Mouse (Mus musculus) heart, embryonic 14.5 days (tissue): ENCODE results near the gene Sugp2. TPM values are rescaled to one million over a fixed set of nuclear protein-coding genes. Genes with fewer than 3 reads are reported as not detected.
A peak's percentile ranks its signal among the peaks of the same experiment; 100 is the strongest.
"Not testable (repeated sequence)": the region's sequence is repeated elsewhere in the genome, so short reads cannot be mapped to it uniquely, and the experiment has no call there.

ENCODE experiments used
- ATAC-seq: fragments of 200-750 bp; cut with Nextera tagmentation; 2 replicates; pipeline ENCODE4 v1.8.0; 2017; ENCODE audit warnings: low read depth, moderate TSS enrichment; ENCODE audit not compliant: insufficient number of reproducible peaks, insufficient read depth, low FRiP score
- H3K27ac ChIP-seq, 2 experiments: fragments of 200-500 bp in 1 of 2; fragments of 300-500 bp in 1 of 2; sonication (generic) in 1 of 2; replicated peaks in 1 of 2; 2 replicates each; pipeline ENCODE4 v1.5.1; 2012 to 2014; ENCODE audit warnings: low read depth in 2 of 2, low read length in 2 of 2, control low read depth in 1 of 2, mild to moderate bottlenecking in 1 of 2, mixed read lengths in 1 of 2; ENCODE audit not compliant: control insufficient read depth in 1 of 2, insufficient read depth in 1 of 2
- H3K27me3 ChIP-seq: fragments of 300-500 bp; sonication (generic); 2 replicates; pipeline ENCODE4 v1.6.1; 2014; ENCODE audit warnings: mild to moderate bottlenecking, low read length, control low read depth; ENCODE audit not compliant: control insufficient read depth, insufficient read depth
- H3K36me3 ChIP-seq: fragments of 300-500 bp; sonication (generic); 2 replicates; pipeline ENCODE4 v1.6.1; 2014; ENCODE audit warnings: mild to moderate bottlenecking, control low read depth, low read length, mixed read lengths; ENCODE audit not compliant: control insufficient read depth, insufficient read depth
- H3K4me1 ChIP-seq, 2 experiments: fragments of 200-500 bp in 1 of 2; fragments of 300-500 bp in 1 of 2; sonication (generic) in 1 of 2; 2 replicates each; pipeline ENCODE4 v1.6.1; 2012 to 2014; ENCODE audit warnings: low read length in 2 of 2, control low read depth in 1 of 2, mixed read lengths in 1 of 2; ENCODE audit not compliant: control insufficient read depth in 2 of 2, insufficient read depth in 2 of 2
- H3K4me2 ChIP-seq: fragments of 300-500 bp; sonication (generic); 2 replicates; pipeline ENCODE4 v1.6.1; 2014; ENCODE audit warnings: mild to moderate bottlenecking, low read length
- H3K4me3 ChIP-seq, 2 experiments: fragments of 200-500 bp in 1 of 2; fragments of 300-500 bp in 1 of 2; sonication (generic) in 1 of 2; 2 replicates each; pipeline ENCODE4 v1.5.1; 2012 to 2014; ENCODE audit warnings: low read length in 2 of 2, mild to moderate bottlenecking in 2 of 2, control low read depth in 1 of 2, low read depth in 1 of 2, moderate library complexity in 1 of 2; ENCODE audit not compliant: control insufficient read depth in 1 of 2, insufficient read depth in 1 of 2
- H3K9ac ChIP-seq: fragments of 300-500 bp; sonication (generic); 2 replicates; pipeline ENCODE4 v1.6.1; 2014; ENCODE audit warnings: mild to moderate bottlenecking, low read length
- H3K9me3 ChIP-seq: fragments of 300-500 bp; sonication (generic); 2 replicates; pipeline ENCODE4 v1.6.1; 2016; ENCODE audit warnings: low read length, control low read depth; ENCODE audit not compliant: control insufficient read depth
- WGBS: fragments of 180-500 bp; shearing (Covaris S2); extraction: QIAGEN DNeasy Blood & Tissue Kit; methylation state at CpG from one replicate; pipeline ENCODE4 v1.1.7; 2014; 5-methylcytosine and 5-hydroxymethylcytosine counted together
- polyA plus RNA-seq: library from polyadenylated mRNA; unstranded; fragments of >200 nt; fragmentation: Nextera tagmentation; extraction: Ambion mirVana; gene quantifications from 2 replicates; pipeline ENCODE4 v1.2.1, GENCODE M21; 2014

The Sugp2 gene
- polyA plus RNA-seq, 1 experiment from 2014 or later, result 29.1 TPM

- no peaks in the 10 kb centered on the region for H3K9me3 ChIP-seq
- H3K9ac ChIP-seq, result peak within 1 kb of the TSS; percentile 74
- H3K27ac ChIP-seq, result peak within 1 kb of the TSS; percentile 29 to 46; a peak in 3 of 4 replicates
- H3K4me3 ChIP-seq, result peak within 1 kb of the TSS; percentile 59 to 79
- H3K36me3 ChIP-seq, result no peaks in the 10 kb centered on the region
- WGBS, result under 1% methylated on average over 65 of the region's 66 CpGs
- peaks cover 7 to 17% of the 10 kb centered on the region in 2 experiments for H3K4me1 ChIP-seq
- no peaks in the 10 kb centered on the region for H3K27me3 ChIP-seq
- H3K4me2 ChIP-seq, result peak within 1 kb of the TSS; percentile 88
- peak; percentile 97 for ATAC-seq
Observed at GRCm38 (mm10) chr8:70212112-70213055, 21.6 kb upstream of the Sugp2 start, which contains the start of gene Slc25a42. TSS of gene Slc25a42 (minus strand) at chr8:70212305.

- H3K9ac ChIP-seq, result no peak overlapping the region
- H3K36me3 ChIP-seq, result no peaks in the 10 kb centered on the region
- 66% methylated on average over 3 of the region's 3 CpGs for WGBS
- H3K27ac ChIP-seq, result no peak overlapping the region
- H3K4me1 ChIP-seq, result peaks cover 9 to 17% of the 10 kb centered on the region in 2 experiments
- ATAC-seq, result no peak
- no peak overlapping the region for H3K4me3 ChIP-seq
- H3K9me3 ChIP-seq, result no peaks in the 10 kb centered on the region
- no peaks in the 10 kb centered on the region for H3K27me3 ChIP-seq
- H3K4me2 ChIP-seq, result no peak overlapping the region
Observed at GRCm38 (mm10) chr8:70214411-70214810, 19.6 kb upstream of the Sugp2 start.

GRCm38 (mm10) chr8:70215092-70215491, 18.9 kb upstream of the Sugp2 start:
- ATAC-seq, result no peak
- H3K9me3 ChIP-seq, result no peaks in the 10 kb centered on the region

GRCm38 (mm10) chr8:70216161-70216560, 17.9 kb upstream of the Sugp2 start:
- H3K36me3 ChIP-seq, H3K4me2 ChIP-seq, H3K27me3 ChIP-seq, ATAC-seq, H3K27ac ChIP-seq, H3K4me3 ChIP-seq, H3K9ac ChIP-seq, H3K9me3 ChIP-seq: not testable (repeated sequence)
- 59% methylated on average over 3 of the region's 3 CpGs for WGBS
- H3K4me1 ChIP-seq, result peaks cover 14% of the 10 kb centered on the region in 2 experiments

More at GRCm38 (mm10) chr8:70215092-70215491, 18.9 kb upstream of the Sugp2 start:
- H3K27ac ChIP-seq, result no peak overlapping the region
- WGBS, result 56% methylated on average over 5 of the region's 5 CpGs
- H3K4me2 ChIP-seq, result no peak overlapping the region
- H3K27me3 ChIP-seq, result no peaks in the 10 kb centered on the region
- no peak overlapping the region for H3K4me3 ChIP-seq
- H3K9ac ChIP-seq, result no peak overlapping the region
- no peaks in the 10 kb centered on the region for H3K36me3 ChIP-seq
- H3K4me1 ChIP-seq, result peaks cover 11 to 17% of the 10 kb centered on the region in 2 experiments

- no peaks in the 10 kb centered on the region for H3K27me3 ChIP-seq
- peaks cover 11 to 12% of the 10 kb centered on the region in 2 experiments for H3K4me1 ChIP-seq
- no peak for ATAC-seq
- no peaks in the 10 kb centered on the region for H3K9me3 ChIP-seq
- no peak overlapping the region for H3K27ac ChIP-seq
- H3K36me3 ChIP-seq, result peaks cover 5% of the 10 kb centered on the region
- no peak overlapping the region for H3K4me2 ChIP-seq
- 45% methylated on average over 1 of the region's 1 CpGs for WGBS
- H3K9ac ChIP-seq, result no peak overlapping the region
- no peak overlapping the region for H3K4me3 ChIP-seq
Observed at GRCm38 (mm10) chr8:70216566-70216965, 17.5 kb upstream of the Sugp2 start.

- ATAC-seq, result no peak
- H3K4me3 ChIP-seq, result no peak overlapping the region
- H3K4me2 ChIP-seq, result no peak overlapping the region
- H3K36me3 ChIP-seq, result peaks cover 14% of the 10 kb centered on the region
- H3K4me1 ChIP-seq, result peaks cover 11 to 12% of the 10 kb centered on the region in 2 experiments
- no peaks in the 10 kb centered on the region for H3K27me3 ChIP-seq
- no peak overlapping the region for H3K9ac ChIP-seq
- H3K9me3 ChIP-seq, result no peaks in the 10 kb centered on the region
- no peak overlapping the region for H3K27ac ChIP-seq
Observed at GRCm38 (mm10) chr8:70217441-70217840, 16.6 kb upstream of the Sugp2 start.

GRCm38 (mm10) chr8:70219107-70219684, 14.8 kb upstream of the Sugp2 start:
- no peaks in the 10 kb centered on the region for H3K9me3 ChIP-seq
- no peaks in the 10 kb centered on the region for H3K27me3 ChIP-seq
- H3K36me3 ChIP-seq, result peaks cover 22% of the 10 kb centered on the region
- no peak overlapping the region for H3K4me2 ChIP-seq
- no peak overlapping the region for H3K9ac ChIP-seq
- peaks cover 9 to 12% of the 10 kb centered on the region in 2 experiments for H3K4me1 ChIP-seq
- no peak overlapping the region for H3K27ac ChIP-seq
- H3K4me3 ChIP-seq, result no peak overlapping the region
- WGBS, result 56% methylated on average over 5 of the region's 5 CpGs
- no peak for ATAC-seq
